Mouse (Mus musculus) cerebellum, adult 2 months (tissue): ENCODE measurements at regions not wholly inside any gene's neighbourhood (a gene's known extent, or its start where the extent isn't known, plus 50 kb on each side); places are given as distances from the start of the nearest gene placed in this dataset.
A peak's percentile ranks its signal among the peaks of the same experiment; 100 is the strongest.
"Not testable (repeated sequence)": the region's sequence is repeated elsewhere in the genome, so short reads cannot be mapped to it uniquely, and the experiment has no call there.

Experiments used
- DNase-seq, 2 experiments: peaks; one replicate each; pipeline ENCODE4 v3.0.0; 2021
- H3K27ac ChIP-seq: fragments of 200-500 bp; 2 replicates; pipeline ENCODE4 v1.5.1; 2012; ENCODE audit warnings: low read length, control low read depth, inconsistent platforms; ENCODE audit not compliant: insufficient read depth
- H3K27me3 ChIP-seq: fragments of 200-500 bp; 2 replicates; pipeline ENCODE4 v1.6.1; 2012; ENCODE audit warnings: inconsistent platforms, mild to moderate bottlenecking, low read length, moderate library complexity; ENCODE audit not compliant: control insufficient read depth, insufficient read depth
- H3K4me1 ChIP-seq: fragments of 200-500 bp; 2 replicates; pipeline ENCODE4 v1.6.1; 2011; ENCODE audit warnings: low read length; ENCODE audit not compliant: control insufficient read depth, insufficient read depth
- H3K4me3 ChIP-seq: fragments of 200-500 bp; replicated peaks from 2 replicates; pipeline ENCODE3; 2011; ENCODE audit warnings: mild to moderate bottlenecking, low read depth, low read length, control low read depth; ENCODE audit not compliant: insufficient read depth
- CTCF ChIP-seq: fragments of 200-500 bp; IDR thresholded peaks from 2 replicates; pipeline ENCODE4 v1.5.1; 2011; ENCODE audit warnings: low read depth, mild to moderate bottlenecking, control low read depth, low read length, moderate library complexity, borderline replicate concordance; ENCODE audit not compliant: insufficient read depth
- POLR2A ChIP-seq: fragments of 200-500 bp; IDR thresholded peaks from 2 replicates; pipeline ENCODE4 v1.6.1; 2011; ENCODE audit warnings: low read length, control low read depth, borderline replicate concordance; ENCODE audit not compliant: insufficient read depth
- WGBS: fragments of 180-500 bp; shearing (Covaris S2); methylation state at CpG from one replicate; pipeline ENCODE4 v1.1.7; 2018; 5-methylcytosine and 5-hydroxymethylcytosine counted together

DNA sequence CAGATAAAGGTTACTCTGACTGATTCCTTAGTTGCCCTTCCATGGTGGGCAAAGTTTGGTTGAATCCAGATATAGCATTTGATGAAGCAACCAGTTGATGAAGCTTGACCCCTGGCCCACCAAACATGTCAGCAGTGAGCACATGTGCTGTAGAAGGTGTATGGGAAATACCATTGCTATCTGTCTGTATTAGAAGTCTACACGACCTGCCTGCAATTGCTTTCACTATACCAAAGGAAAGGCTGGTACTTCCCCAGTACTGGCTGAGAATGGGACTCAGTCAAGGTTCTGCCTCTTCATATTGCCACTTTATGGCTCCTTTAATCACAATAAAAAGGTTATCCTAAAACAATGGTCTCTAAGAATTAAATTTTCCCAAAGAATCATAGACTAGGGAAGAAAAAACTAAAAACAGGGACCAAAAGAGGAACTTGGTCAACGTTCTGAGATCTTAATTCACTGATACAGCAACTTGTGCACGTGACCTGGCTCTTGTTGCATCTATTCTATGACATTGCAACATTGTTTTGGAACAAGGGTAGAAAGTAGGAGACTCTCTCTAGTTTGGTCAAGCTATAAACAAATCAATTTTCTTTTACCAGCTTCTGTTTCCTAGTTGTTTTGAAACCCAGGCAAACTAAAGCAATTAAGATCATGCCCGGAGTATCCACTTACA is 284.0 kb downstream of the Rapgef2 start:
- DNase-seq: no peak
- 82% methylated on average over 4 of the region's 4 CpGs for WGBS
- TF ChIP-seq CTCF (no peak), POLR2A (no peak)
- Histone ChIP-seq H3K4me3 (no peak overlapping the region), H3K4me1 (no peaks in the 10 kb centered on the region), H3K27me3 (no peaks in the 10 kb centered on the region), H3K27ac (no peak overlapping the region)

DNA sequence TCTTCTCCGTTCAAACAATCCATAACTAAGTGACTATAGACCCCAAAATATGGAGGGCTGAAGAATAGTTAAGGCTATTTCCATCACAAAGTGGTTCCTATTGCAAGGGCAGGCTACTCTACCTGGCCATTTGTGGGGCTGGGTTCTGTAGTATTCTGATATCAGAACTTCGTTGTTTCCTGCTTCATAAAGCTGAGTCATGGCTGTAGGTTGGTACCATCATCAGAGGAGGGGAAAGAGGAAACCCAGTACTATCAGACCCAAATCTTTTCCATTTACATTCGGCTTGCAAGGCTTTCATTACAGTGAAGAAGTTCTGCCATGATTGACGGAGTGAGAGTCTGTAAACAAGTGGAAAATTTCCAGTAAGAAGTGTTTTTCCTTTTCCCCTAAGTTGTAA is 284.6 kb downstream of the Rapgef2 start:
- WGBS: 92% methylated on average over 4 of the region's 4 CpGs
- Histone ChIP-seq H3K27me3 (no peaks in the 10 kb centered on the region), H3K4me3 (no peak overlapping the region), H3K27ac (no peak overlapping the region), H3K4me1 (no peaks in the 10 kb centered on the region)
- DNase-seq: no peak
- TF ChIP-seq POLR2A: no peak
- TF ChIP-seq CTCF: no peak

DNA sequence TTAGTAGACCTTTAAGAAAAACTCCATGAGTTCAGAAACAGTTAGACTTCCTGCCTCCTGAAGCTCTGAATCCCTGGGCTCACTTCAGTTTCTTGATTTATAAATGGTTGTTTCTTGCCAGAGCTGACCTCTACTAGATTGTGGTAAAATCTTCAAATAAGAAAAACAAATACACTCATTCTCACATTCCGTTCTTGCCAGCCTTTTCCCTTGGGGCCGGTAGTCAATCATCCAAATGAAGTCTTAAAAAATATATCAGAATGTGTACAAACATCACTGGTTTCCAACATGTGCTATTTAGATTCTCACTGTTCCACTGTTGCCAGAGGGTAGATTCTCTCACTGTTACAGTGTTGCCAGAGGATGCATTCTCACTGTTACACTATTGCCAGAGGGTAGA is 286.0 kb downstream of the Rapgef2 start:
- no peak for DNase-seq
- 79% methylated on average over 2 of the region's 2 CpGs for WGBS
- no peak for TF ChIP-seq POLR2A
- Histone ChIP-seq H3K27ac (no peak overlapping the region), H3K4me3 (no peak overlapping the region), H3K27me3 (no peaks in the 10 kb centered on the region), H3K4me1 (no peaks in the 10 kb centered on the region)

DNA sequence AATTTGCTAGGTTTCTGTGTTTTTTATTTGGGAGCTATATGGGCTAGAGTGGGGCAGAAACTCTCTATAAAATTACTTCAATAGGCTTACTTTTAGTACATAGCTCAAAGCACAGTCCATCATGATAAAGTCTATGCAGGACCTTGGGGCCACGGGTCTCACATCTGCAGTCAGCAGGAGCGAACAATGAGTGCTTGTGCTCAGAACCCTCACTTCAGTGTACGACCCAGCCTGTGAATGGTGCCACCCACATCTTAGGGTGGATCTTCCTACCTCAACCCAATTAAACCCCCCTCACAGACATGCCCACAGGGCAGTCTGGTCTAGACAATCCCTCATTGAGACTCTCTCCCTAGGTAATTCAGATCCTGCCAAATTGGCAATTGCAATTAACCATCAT is 286.5 kb downstream of the Rapgef2 start:
- WGBS: 70% methylated on average over 3 of the region's 3 CpGs

DNA sequence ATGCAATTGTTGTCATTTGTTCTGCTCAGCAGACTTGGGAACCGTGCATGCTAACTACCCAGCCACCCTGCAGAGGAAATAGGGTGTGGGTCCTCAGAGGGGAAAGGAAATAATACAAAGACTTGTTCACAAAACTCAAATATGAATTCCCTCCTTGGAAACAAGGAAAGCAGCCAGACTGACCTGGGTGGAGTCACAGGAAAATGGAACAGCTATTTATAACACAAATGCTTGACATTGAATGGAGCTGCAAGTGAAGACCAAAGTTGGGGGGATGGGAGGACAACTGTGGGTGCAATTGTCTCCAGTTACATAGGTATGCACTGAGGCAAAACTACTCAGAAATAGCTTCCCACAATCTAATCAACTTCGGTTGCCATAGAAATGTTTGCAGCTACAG is 298.2 kb downstream of the Rapgef2 start:
- TF ChIP-seq POLR2A: no peak
- no peak for TF ChIP-seq CTCF
- 50% methylated on average over 2 of the region's 2 CpGs for WGBS
- no peak overlapping the region for H3K27ac ChIP-seq
- H3K4me1 ChIP-seq: no peaks in the 10 kb centered on the region
- no peak for DNase-seq
- H3K4me3 ChIP-seq: no peak overlapping the region
- no peaks in the 10 kb centered on the region for H3K27me3 ChIP-seq

More for the DNA sequence above, 286.5 kb downstream of the Rapgef2 start:
- no peaks in the 10 kb centered on the region for H3K27me3 ChIP-seq
- TF ChIP-seq POLR2A (no peak), CTCF (no peak)
- H3K4me3 ChIP-seq: no peak overlapping the region
- H3K4me1 ChIP-seq: no peaks in the 10 kb centered on the region
- no peak overlapping the region for H3K27ac ChIP-seq
- DNase-seq: no peak

DNA sequence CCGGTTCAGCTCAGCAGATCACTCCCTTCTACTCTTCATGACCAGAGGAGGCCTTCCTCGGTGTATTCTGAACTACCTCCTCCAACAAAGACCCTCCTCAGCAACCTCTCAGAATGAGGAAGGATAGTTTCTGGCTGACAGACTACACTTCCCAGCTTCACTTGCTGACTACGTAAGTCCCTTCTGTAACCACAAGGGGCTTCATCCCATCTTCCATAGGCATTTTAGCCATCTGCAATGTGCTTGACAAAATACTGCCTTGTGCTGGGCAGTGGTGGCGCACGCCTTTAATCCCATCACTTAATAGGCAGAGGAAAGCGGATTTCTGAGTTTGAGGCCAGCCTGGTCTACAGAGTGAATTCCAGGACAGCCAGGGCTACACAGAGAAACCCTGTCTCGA is 299.6 kb downstream of the Rapgef2 start:
- no peak overlapping the region for H3K4me3 ChIP-seq
- no peak for TF ChIP-seq POLR2A
- no peak for TF ChIP-seq CTCF
- H3K4me1 ChIP-seq: no peaks in the 10 kb centered on the region
- H3K27ac ChIP-seq: no peak overlapping the region
- no peak for DNase-seq
- H3K27me3 ChIP-seq: no peaks in the 10 kb centered on the region
- WGBS: 81% methylated on average over 7 of the region's 7 CpGs

DNA sequence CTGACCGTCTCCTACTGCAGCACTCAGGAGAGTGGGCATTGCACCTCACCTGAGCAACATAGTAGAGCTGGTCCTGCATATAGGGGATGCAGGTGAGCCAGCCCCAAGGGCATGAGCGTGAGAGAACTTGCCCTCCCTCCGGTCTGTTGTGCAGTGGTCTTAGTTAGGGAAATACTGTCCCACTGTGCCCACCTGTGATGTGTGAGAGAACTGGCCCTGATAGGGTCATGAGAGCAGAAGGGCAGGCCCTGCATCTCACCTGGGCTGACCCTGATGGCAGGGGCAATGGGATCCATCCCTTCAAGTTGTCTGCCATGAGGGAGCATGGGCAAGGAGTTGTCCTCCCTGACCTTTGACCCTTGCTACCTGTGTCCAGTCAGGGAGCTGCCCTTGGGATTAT is 305.3 kb downstream of the Rapgef2 start:
- TF ChIP-seq CTCF: no peak
- no peak for TF ChIP-seq POLR2A
- no peaks in the 10 kb centered on the region for H3K4me1 ChIP-seq
- H3K4me3 ChIP-seq: no peak overlapping the region
- DNase-seq: no peak
- no peaks in the 10 kb centered on the region for H3K27me3 ChIP-seq
- WGBS: 95% methylated on average over 3 of the region's 3 CpGs
- H3K27ac ChIP-seq: no peak overlapping the region

DNA sequence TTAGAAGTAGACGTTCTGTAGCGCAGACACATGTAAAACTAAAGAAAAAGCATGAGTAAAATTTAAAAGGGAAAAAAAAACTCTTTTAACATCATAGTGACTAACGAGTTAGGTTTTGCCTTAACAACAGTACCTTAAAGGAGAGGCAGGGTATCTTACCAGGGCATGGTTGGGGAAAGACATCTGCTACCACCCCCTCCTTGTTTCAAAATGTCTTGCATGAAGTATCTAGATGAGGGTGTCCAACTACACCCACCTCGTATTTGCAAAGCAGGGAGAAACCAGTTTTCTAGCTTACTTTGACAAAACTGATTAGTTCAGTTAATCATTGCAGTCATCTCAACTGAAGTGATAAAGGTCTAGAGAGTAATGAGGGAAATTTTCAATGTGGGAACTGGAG is 307.5 kb downstream of the Rapgef2 start:
- Histone ChIP-seq H3K4me1 (no peaks in the 10 kb centered on the region), H3K27me3 (no peaks in the 10 kb centered on the region), H3K4me3 (no peak overlapping the region), H3K27ac (no peak overlapping the region)
- WGBS: 94% methylated on average over 4 of the region's 4 CpGs
- DNase-seq: no peak
- TF ChIP-seq POLR2A (no peak), CTCF (no peak)

DNA sequence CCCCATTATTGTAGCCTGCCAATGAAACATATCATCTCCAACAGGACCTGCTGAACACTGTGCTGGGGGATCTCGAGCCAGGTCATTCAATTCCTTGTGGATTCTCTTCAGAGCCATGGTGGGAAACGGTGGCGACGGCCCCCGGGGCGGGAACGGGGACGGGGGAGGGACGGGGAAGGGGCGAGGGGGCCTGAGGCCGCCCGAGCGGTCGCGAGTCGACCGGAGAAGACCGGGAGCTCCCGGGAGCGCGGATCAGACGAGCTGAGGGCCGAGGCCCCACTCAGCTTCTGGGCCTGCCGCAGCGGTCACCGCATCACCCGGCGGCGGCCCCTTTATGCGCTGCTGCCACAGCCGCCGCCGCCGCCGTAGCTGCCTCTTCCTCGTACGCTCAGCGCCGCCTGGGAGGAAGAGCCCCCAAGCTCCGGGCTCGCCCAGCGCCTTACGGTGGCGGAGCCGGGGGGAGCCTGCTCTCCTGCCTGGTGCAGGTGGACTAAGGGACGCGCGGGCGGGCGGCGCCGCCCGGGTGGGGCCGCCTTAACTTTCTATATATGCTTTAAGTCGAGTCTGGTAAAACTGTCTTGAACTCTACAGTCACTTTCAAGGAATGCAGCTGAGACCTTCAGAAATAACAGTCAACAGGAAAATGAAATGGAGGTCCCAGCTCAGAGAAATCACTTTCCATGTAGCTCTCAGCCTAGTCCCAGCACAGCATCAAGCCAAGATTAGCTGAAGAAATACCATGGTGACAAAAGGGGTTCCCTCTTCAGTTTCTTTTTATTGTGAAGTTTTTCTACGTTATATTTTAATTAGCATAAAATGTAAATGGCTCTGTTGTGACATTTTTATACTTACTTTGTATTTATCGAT is 319.4 kb downstream of the Rapgef2 start:
- peak; percentile 18 to 46 for DNase-seq
- H3K27ac ChIP-seq, H3K4me1 ChIP-seq, H3K27me3 ChIP-seq: not testable (repeated sequence)
- H3K4me3 ChIP-seq: peak overlapping the region; percentile 11
- WGBS: 3% methylated on average over 55 of the region's 57 CpGs
